Mouse (Mus musculus) kidney, adult 2 months (tissue): ENCODE results near the gene Cxcr5.

Source experiments
- CTCF ChIP-seq: fragments of 200-500 bp; conservative IDR thresholded peaks from 2 replicates; pipeline ENCODE4 v1.5.1; 2011; ENCODE audit warnings: low read depth, mild to moderate bottlenecking, control low read depth, low read length, moderate library complexity, mixed read lengths; ENCODE audit not compliant: insufficient read depth, insufficient read length
- POLR2A ChIP-seq: fragments of 200-500 bp; IDR thresholded peaks from one replicate; pipeline ENCODE4 v1.6.1; 2011; ENCODE audit warnings: low read depth, low read length, control low read depth

- no peak for TF ChIP-seq POLR2A
- peak; percentile 26; the same call in 1 of the 2 replicates for TF ChIP-seq CTCF
Measured at GRCm38 (mm10) chr9:44475936-44476335, 85.7 kb downstream of the Cxcr5 start.
